Mouse (Mus musculus): ENCODE data around the gene Dtx3.
"Not testable (repeated sequence)": the region's sequence is repeated elsewhere in the genome, so short reads cannot be mapped to it uniquely, and the experiment has no call there.

DNA sequence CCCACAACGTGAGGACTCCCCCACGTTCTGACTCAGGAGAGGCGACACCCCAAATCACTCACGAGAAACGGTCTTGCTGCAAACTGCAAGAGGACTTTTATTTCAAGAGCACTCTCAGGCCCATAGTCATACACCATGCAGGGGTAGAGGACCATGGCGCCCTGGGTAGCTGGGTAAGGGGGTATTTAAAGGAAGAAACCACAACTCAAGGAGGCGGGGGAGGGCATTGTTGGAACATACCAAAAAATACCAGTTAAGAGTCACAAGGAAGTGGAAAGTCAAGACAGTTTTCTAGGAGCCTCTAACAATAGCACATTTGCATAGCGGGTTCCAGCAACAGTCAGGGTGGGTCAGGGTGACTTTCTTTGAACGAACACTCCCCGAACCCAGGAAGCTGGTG is 43.0 kb downstream of the Dtx3 start:
- TF ChIP-seq CHD2 (IDR thresholded peaks at IDR 0.05; ENCODE audit: low read depth, low read length); MAFK (IDR thresholded peaks at IDR 0.05; ENCODE audit: insufficient read depth, low read depth, low read length): not testable (repeated sequence)

All from ES-E14 (cell line).